Mouse (Mus musculus) mouse trophoblast stem cell (cell line): ENCODE measurements around the gene Pkd1l3.

ENCODE experiments used
- in situ Hi-C, 2 experiments: fragments of 300-500 bp; cut with MseI, MboI; formaldehyde crosslinking; loops; 2 replicates in 1 of 2; 3 replicates in 1 of 2; pipeline ENCODE4 v1.15.1; 2025

Gene Pkd1l3

DNA sequence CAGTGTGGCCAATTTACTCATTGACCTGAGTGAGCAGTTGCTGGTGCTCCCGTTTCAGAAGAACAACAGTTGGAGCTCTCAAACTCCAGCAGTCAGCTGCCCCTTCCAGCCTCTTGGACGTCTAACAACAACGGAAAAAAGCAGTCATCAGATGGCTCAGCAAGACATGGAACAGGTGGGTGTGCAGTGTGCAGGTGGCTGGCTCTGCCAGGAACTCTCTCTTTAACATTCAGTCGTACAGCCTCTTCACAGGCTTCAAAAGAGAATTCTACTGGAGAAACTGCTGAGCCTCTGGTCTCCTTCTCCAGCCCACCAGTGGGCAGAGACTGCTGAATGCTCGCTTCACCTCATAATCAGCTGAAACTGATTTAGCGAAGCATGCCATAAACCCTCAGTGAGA is 14.3 kb downstream of the Pkd1l3 start:
- in situ Hi-C loops = no loop called here

GRCm38 (mm10) chr8:109632498-109632897 is 18.2 kb downstream of the Pkd1l3 start:
- in situ Hi-C loops = no loop called here

DNA sequence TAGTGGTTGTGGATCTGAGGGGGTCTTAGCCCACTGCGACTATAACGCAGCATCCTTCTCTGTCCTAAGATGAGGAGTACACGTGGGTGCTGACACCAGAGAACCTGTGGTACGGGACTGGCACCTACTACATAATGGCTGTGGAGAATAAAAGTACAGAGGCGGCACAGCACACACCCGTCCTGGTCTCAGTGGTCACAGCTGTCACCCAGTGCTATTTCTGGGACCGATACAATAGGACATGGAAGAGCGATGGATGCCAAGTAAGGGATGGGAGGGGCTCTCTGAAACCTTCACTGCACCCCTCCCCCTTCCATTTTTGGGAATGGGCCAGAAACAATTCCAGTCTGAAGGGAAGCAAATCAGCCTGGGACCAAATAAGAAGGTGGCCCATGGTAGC is 20.8 kb downstream of the Pkd1l3 start:
- in situ Hi-C loops = no loop called here

DNA sequence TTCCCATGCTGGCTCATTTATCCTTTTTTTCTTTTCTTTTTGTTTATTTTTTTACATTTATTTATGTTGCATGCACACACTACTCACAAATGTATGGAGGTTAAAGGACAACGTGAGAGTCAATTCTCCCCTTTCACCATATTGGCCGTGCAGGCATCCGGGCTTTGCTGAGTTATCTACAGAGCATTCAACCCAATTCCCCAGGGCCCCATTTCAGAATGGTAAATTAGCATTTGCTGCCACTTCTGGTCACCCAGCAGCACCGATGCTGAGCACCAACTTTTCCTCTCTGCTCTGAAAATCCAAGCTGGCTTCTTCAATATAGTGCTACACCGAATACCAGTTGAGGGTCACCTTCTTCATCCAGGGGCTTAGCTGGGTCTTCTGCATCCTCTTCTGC is 24.5 kb downstream of the Pkd1l3 start:
- in situ Hi-C loops = no loop called here

DNA sequence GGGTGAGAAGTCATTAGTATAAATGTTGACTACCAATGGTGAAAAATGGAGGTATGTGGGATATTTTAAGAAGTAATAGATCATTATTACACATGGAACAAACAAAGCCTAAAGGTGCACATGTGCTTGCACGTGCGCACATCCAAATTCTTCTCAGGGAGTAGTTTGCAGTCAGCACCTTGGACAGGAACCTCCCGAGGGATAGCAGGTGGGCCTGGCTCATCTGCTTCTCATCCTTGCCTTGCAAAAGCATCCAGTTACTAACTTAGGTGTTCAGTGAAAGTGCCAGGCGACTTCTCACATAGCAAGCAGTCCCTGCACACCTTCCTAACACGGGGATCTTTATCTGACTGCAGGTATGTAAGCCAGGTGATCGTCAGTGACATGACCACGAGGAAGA is 26.1 kb downstream of the Pkd1l3 start:
- in situ Hi-C loops = no loop called here

- in situ Hi-C loops = no loop called here
Measured at GRCm38 (mm10) chr8:109641236-109641635, 26.9 kb downstream of the Pkd1l3 start.

DNA sequence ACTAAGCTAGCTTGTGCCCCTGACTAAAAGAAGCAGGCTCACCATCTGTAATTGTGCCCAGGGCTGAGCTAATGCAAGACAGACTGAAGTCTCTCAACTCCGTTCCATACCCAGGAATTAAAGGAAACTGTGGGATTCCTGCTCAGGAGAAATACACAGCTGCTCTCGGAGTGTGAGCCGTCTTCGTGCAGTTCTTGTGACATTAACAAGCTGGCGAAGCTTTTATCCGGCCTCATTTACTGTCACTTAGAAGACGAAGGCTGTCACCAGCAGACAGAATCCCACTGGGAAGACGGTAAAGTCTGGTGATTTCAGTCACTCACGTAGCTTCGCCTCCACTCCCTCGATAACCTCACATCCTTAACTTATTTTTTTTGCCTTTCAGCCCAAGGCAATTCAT is 33.0 kb downstream of the Pkd1l3 start:
- in situ Hi-C loops = no loop called here

DNA sequence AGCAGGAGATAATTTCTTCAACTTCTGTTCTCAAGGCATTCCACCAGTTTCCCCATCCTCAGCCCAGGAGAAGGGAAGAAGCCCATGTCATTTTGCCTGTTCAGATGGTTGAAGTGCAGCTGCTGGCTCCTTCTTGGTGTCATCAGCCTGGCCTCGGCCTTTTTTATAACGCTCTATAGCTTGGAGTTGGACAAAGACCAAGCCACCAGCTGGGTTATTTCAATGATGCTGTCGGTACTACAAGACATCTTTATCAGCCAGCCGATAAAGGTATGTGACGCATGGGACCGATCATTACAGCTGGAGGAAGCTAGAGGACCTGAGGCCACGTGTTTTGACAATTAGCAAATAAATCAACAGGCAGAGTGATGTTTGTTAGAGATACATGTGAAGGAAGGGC is 34.2 kb downstream of the Pkd1l3 start:
- in situ Hi-C loops = no loop called here

- in situ Hi-C loops = no loop called here
Measured at GRCm38 (mm10) chr8:109650801-109651200, 36.5 kb downstream of the Pkd1l3 start.

GRCm38 (mm10) chr8:109656860-109657259 is 42.5 kb downstream of the Pkd1l3 start:
- in situ Hi-C loops = no loop called here

GRCm38 (mm10) chr8:109662328-109662727 is 48.0 kb downstream of the Pkd1l3 start:
- in situ Hi-C loops = no loop called here

GRCm38 (mm10) chr8:109666616-109667015 is 52.3 kb downstream of the Pkd1l3 start:
- in situ Hi-C loops = no loop called here

GRCm38 (mm10) chr8:109672656-109673055 is 58.3 kb downstream of the Pkd1l3 start:
- in situ Hi-C loops = no loop called here

DNA sequence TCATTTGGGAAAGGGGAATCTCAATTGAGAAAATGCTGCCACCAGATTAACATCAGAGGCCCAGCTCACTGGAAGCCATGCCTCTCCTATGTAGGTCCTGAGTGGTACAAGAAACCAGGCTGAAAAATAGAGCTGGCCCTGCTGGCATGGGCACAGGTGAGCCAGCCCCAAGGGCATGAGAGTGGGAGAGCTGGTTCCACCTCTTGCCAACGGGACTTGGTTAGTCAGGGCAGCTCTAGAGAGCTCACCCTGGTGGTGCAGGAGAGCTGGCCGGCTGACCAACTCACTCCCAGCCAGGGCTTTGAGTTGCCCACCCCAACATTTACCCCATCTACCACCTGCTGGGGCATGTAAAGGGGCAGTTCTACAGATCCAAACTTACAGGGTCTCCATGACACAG is 59.3 kb downstream of the Pkd1l3 start:
- in situ Hi-C loops = no loop called here

DNA sequence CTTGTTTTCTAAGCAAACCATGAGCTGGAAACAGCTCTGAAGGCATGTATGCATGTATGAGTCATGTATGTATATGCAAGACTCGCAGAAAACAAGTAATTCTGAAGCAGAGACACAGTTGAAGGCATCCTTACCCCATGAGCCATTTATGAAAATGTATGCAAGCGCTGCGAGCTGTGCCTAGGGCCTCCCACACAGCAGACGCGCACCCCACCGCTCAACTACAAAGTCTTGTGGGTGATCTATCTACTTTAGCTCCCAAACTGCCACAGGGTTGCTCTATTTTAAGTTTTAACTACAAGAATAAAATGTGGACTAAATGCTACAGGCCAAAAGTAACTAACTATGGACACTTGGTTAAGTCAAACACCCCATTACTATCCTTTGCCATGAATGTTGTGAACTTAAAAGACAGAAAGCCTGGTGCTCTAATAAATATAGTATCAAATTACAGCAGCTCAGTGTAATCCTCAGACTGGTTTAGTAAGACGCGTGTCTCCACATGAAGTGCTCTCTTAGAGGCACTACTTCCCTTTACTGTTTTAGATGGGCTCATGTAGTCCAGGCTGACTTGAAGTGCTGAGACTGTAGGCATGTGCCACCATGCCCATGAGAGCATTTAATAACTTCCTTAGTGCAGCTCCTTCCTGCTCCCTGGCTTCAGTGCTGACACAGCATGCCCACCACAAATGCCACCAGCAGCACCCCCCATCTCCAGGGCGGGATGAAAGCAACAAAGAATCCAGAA is 61.8 kb downstream of the Pkd1l3 start:
- in situ Hi-C loops = no loop called here

GRCm38 (mm10) chr8:109681535-109681934 is 67.2 kb downstream of the Pkd1l3 start:
- in situ Hi-C loops = no loop called here

DNA sequence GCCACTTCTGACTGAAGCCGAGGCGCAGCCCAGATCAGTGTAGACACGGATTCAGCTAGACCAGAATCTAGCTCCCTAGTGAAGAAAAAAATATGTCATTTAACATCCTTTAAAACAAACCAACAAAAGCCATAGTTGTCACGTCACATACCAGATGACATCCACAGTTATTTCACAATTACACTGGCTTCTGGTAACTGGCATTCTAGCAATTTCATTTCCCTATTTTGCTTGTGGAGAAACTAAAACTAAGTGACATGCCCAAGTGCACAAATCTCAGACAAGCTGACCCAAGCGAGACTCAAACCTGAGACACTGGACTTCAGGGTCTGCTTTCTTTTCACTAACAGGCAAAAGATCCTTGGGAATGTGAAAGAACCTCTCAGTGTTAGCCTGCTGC is 67.8 kb downstream of the Pkd1l3 start:
- in situ Hi-C loops = no loop called here

- in situ Hi-C loops = no loop called here
Measured at GRCm38 (mm10) chr8:109687248-109687647, 72.9 kb downstream of the Pkd1l3 start.

DNA sequence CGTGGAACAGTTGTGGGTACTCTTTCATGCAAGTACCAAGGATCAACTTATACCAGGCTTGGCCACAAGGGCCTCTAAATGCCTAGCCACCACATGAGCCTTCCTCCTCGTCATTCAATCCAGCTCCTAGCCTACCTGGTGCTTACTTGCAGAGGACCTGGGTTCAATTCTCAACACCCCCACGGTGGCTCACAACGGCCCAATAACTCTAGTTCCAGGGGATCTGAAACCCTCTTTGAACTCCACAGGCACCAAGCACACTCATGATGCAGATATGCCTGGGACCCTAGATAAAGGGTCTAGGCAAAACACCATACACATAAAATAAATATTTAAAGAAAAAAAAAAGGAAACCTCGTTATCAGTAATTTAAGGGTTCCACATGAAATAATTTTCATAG is 77.5 kb downstream of the Pkd1l3 start:
- in situ Hi-C loops = no loop called here

- in situ Hi-C loops = no loop called here
Measured at GRCm38 (mm10) chr8:109692443-109693145, 78.3 kb downstream of the Pkd1l3 start.

DNA sequence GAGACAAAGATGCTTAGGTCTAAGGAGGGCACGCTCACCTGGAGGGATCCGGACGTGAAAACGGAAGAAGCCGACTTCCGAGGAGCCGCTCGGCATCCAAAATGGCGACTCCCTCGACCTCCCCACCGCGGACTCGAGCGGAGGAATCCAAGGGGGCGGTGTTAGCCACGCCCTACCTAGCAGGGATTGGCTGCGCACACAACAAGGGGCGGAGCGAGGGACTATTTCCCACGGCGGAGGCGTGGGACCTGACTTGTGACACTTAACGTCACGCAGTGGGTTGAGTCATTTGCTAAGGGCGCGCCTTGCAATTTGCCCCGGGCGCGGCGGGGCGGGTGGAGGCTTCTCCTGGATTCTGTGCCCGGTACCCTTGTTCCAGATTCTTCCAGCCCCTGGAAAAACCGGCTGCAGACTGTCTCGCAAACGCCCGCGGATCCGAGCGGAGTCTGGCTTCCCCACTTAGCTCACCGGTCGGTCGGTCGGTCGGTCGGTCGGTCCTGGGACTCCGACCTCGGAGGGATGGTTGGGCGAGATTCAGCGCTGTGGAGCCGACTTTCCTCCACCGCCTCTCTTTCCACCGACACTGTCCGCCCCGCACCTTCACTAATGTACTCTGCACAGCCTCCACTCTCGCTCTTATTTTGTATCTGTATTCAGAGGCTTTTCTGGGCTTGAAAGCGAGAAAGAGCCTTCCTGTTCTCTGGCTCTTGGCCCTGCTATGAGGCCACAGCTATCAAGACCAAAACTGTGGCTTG is 79.0 kb downstream of the Pkd1l3 start, which contains the start of gene Ist1:
Gene Ist1, minus strand, starts transcription at position 115 of the 755 bp plus-strand sequence.
- in situ Hi-C loops = no loop called here

DNA sequence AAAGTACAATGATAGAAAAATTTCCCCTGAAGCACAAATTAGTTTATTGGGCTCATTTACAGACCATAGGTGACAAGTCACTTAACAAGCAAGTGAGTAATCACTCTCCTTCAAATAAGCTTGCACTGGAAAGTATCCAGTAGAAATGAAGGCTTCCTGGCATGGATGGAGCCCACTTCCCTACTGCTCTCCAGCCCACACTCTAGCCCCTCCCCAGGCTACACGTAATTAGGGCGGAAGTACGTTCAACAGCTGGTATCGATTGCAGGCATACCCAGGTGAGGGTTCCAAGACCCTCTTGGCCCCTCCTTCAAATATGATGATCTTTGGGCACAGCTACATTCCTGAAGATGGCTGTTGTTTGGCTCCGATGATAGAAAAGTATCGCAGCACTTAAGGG is 79.8 kb downstream of the Pkd1l3 start:
- in situ Hi-C loops = no loop called here

DNA sequence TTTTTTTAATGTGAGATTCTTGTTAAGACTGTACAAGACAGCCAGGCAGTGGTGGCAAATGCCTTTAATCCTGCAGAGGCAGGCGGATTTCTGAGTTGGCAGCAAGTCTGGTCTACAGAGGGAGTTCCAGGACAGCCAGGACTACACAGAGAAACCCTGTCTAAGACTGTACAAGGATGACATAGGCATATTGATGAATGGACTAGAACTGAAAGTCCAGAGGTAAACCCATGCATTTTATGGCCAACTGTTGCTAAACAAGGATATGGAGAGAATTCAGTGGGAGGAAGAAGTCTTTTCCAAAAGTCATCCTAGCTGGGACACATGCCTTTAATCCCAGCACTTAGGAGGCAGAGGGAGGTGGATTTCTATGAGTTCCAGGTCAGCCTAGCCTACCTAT is 83.4 kb downstream of the Pkd1l3 start:
- in situ Hi-C loops = no loop called here
